Mouse (Mus musculus) kidney, adult 8-10 months (tissue): ENCODE measurements around the gene Msh4.

Experiments used
- DNase-seq, 2 experiments: peaks; one replicate each; pipeline ENCODE4 v3.0.0; 2022

Msh4 gene

DNA sequence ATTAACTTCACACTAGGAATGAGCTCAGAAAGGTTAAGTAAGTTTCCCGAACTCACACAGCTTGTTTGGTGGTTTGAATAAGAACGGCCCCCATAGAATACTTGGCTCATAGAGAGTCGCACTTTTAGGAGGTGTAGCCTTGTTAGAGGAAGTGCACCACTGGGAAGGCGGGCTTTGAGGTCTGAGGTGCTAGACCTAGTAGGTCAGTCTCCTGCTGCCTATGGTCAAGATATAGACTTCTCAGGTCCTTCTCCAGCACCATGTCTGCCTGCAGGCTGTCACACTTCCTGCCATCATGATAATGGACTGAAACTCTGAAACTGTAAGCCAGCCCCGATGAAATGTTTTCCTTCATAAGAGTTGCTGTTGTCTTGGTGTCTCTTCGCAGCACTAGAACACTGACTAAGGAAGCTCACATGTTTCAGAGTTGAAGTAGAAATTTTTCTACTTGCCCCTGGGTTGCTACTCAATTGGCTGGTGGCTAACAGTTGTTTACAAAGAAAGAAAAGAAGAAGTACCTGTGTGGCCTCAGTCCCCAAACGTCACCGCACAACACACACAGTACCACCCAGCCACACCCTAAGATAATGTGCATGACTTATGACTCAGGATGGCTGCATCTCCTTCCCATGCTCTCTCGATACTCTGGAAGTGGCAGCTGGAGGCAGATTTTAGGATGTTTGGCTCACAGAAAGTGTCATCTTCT, 98.3 kb downstream of the Msh4 start:
- DNase-seq: no peak
